Mouse (Mus musculus): ENCODE measurements around the gene Gabrb2. TPM values are rescaled to one million over a fixed set of nuclear protein-coding genes. Genes with fewer than 3 reads are reported as not detected.

The Gabrb2 gene
- polyA plus RNA-seq, 1 experiment from 2014 or later: 6.5 TPM

- 88% methylated on average over 4 of the region's 4 CpGs for WGBS
- DNase-seq (ENCODE audit: low spot score): no peak
- H3K4me3 ChIP-seq (ENCODE audit: low read depth, low read length): no peak overlapping the region
- H3K4me2 ChIP-seq (replicated peaks; ENCODE audit: low read depth, low read length): no peak overlapping the region
- no peaks in the 10 kb centered on the region for H3K9me3 ChIP-seq (ENCODE audit: control insufficient read depth, low read length)
- ATAC-seq (ENCODE audit: low FRiP score): no peak
- H3K27ac ChIP-seq (ENCODE audit: low read depth, low read length): no peak overlapping the region
- no peaks in the 10 kb centered on the region for H3K4me1 ChIP-seq (replicated peaks; ENCODE audit: control insufficient read depth, insufficient read depth, low read length)
- no peaks in the 10 kb centered on the region for H3K27me3 ChIP-seq (ENCODE audit: control insufficient read depth, insufficient read depth, low read length)
- H3K9ac ChIP-seq (ENCODE audit: low read depth, low read length): no peak overlapping the region
- no peaks in the 10 kb centered on the region for H3K36me3 ChIP-seq (ENCODE audit: control insufficient read depth, insufficient read depth, low read length)
These were observed 201.6 kb downstream of the Gabrb2 start for GRCm38 (mm10) chr11:42621109-42621508.

DNA sequence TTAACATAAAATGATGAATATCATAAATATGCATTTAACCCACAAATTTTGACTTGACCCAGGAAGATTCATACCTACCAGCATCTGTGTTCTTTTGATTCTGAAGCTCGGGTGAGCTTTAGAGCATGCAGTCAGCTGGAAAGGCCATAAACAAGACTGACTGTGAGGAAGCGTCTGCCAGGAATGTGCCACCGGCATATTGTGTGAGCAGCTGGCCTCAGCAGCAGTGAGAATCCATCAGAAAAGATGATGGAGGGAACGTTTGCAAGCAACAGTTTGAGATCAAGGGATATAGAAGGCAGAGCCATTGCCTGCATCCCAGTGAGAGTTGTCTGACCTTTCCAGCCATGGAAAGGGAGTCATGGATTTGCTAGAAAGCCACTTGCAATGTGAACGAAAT lies 230.6 kb downstream of the Gabrb2 start:
- H3K9ac ChIP-seq (ENCODE audit: low read depth, low read length): no peak overlapping the region
- no peak for DNase-seq (ENCODE audit: low spot score)
- H3K4me3 ChIP-seq (ENCODE audit: low read depth, low read length): no peak overlapping the region
- no peaks in the 10 kb centered on the region for H3K36me3 ChIP-seq (ENCODE audit: control insufficient read depth, insufficient read depth, low read length)
- H3K4me2 ChIP-seq (replicated peaks; ENCODE audit: low read depth, low read length): no peak overlapping the region
- no peak for ATAC-seq (ENCODE audit: low FRiP score)
- H3K27ac ChIP-seq (ENCODE audit: low read depth, low read length): no peak overlapping the region
- 65% methylated on average over 5 of the region's 5 CpGs for WGBS
- no peaks in the 10 kb centered on the region for H3K9me3 ChIP-seq (ENCODE audit: control insufficient read depth, low read length)
- H3K4me1 ChIP-seq (replicated peaks; ENCODE audit: control insufficient read depth, insufficient read depth, low read length): no peaks in the 10 kb centered on the region
- H3K27me3 ChIP-seq (ENCODE audit: control insufficient read depth, insufficient read depth, low read length): no peaks in the 10 kb centered on the region

GRCm38 (mm10) chr11:42651572-42651971 lies 232.0 kb downstream of the Gabrb2 start:
- DNase-seq (ENCODE audit: low spot score) (no peak), ATAC-seq (ENCODE audit: low FRiP score) (no peak)
- no peaks in the 10 kb centered on the region for H3K27me3 ChIP-seq (ENCODE audit: control insufficient read depth, insufficient read depth, low read length)
- no peak overlapping the region for H3K27ac ChIP-seq (ENCODE audit: low read depth, low read length)
- no peak overlapping the region for H3K4me2 ChIP-seq (replicated peaks; ENCODE audit: low read depth, low read length)
- no peak overlapping the region for H3K9ac ChIP-seq (ENCODE audit: low read depth, low read length)
- no peaks in the 10 kb centered on the region for H3K36me3 ChIP-seq (ENCODE audit: control insufficient read depth, insufficient read depth, low read length)
- no peak overlapping the region for H3K4me3 ChIP-seq (ENCODE audit: low read depth, low read length)
- no peaks in the 10 kb centered on the region for H3K4me1 ChIP-seq (replicated peaks; ENCODE audit: control insufficient read depth, insufficient read depth, low read length)
- H3K9me3 ChIP-seq (ENCODE audit: control insufficient read depth, low read length): no peaks in the 10 kb centered on the region

DNA sequence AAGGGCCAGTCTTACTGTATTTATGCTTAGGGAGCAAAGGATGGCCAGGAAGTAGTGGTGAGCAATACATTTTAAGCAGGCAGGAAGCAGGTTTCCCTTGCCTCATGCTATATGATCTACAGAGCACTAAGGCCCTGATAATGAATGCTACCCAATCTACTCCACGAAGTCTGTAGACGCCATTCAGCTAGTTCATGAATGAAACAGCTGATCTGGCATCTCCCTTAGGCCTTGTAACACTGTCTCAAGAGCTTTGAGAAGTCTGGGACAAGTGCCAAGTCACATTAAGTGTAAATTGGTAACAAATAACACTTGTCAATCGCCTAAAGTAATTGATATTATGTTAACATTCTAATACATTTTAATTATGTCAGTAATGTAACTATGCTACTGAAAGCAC lies 234.6 kb downstream of the Gabrb2 start:
- H3K4me2 ChIP-seq (replicated peaks; ENCODE audit: low read depth, low read length): no peak overlapping the region
- WGBS: 65% methylated on average over 3 of the region's 3 CpGs
- no peaks in the 10 kb centered on the region for H3K27me3 ChIP-seq (ENCODE audit: control insufficient read depth, insufficient read depth, low read length)
- no peak for DNase-seq (ENCODE audit: low spot score)
- H3K9ac ChIP-seq (ENCODE audit: low read depth, low read length): no peak overlapping the region
- ATAC-seq (ENCODE audit: low FRiP score): no peak
- H3K36me3 ChIP-seq (ENCODE audit: control insufficient read depth, insufficient read depth, low read length): no peaks in the 10 kb centered on the region
- no peaks in the 10 kb centered on the region for H3K4me1 ChIP-seq (replicated peaks; ENCODE audit: control insufficient read depth, insufficient read depth, low read length)
- H3K4me3 ChIP-seq (ENCODE audit: low read depth, low read length): no peak overlapping the region
- no peaks in the 10 kb centered on the region for H3K9me3 ChIP-seq (ENCODE audit: control insufficient read depth, low read length)
- H3K27ac ChIP-seq (ENCODE audit: low read depth, low read length): no peak overlapping the region

- Histone ChIP-seq H3K27me3 (ENCODE audit: control insufficient read depth, insufficient read depth, low read length) (no peaks in the 10 kb centered on the region), H3K27ac (ENCODE audit: low read depth, low read length) (no peak overlapping the region), H3K9ac (ENCODE audit: low read depth, low read length) (no peak overlapping the region), H3K9me3 (ENCODE audit: control insufficient read depth, low read length) (no peaks in the 10 kb centered on the region), H3K4me1 (replicated peaks; ENCODE audit: control insufficient read depth, insufficient read depth, low read length) (no peaks in the 10 kb centered on the region), H3K4me2 (replicated peaks; ENCODE audit: low read depth, low read length) (no peak overlapping the region), H3K36me3 (ENCODE audit: control insufficient read depth, insufficient read depth, low read length) (no peaks in the 10 kb centered on the region), H3K4me3 (ENCODE audit: low read depth, low read length) (no peak overlapping the region)
- WGBS: 89% methylated on average over 4 of the region's 4 CpGs
- DNase-seq (ENCODE audit: low spot score) (no peak), ATAC-seq (ENCODE audit: low FRiP score) (no peak)
These were observed 249.1 kb downstream of the Gabrb2 start for GRCm38 (mm10) chr11:42668657-42669056.

Other genes starting within 250 kb of the Gabrb2 start
- gene Gabra1, start 236.8 kb upstream of the Gabrb2 start, polyA plus RNA-seq (2014; fragmentation: Nextera tagmentation; extraction: Ambion mirVana): 1.5 and 3.3 TPM in 2 replicates
- gene Gabra6, start 98.7 kb upstream of the Gabrb2 start, polyA plus RNA-seq (2014; fragmentation: Nextera tagmentation; extraction: Ambion mirVana): not detected in 2 replicates

All from hindbrain, embryonic 11.5 days (tissue).